8 mouse cellular contexts compared by ENCODE assay signal in genomic region chr2:51973410-51973968, GRCm38 (mm10). TPM values are rescaled to one million over a fixed set of nuclear protein-coding genes. Genes with fewer than 3 reads are reported as not detected.
A peak's percentile ranks its signal among the peaks of the same experiment; 100 is the strongest.
DNase-seq lines count a peak whose midpoint lies in the region; ATAC-seq and TF ChIP-seq lines count a peak whose summit lies in the region.

Gene Nmi, minus strand, starts transcription at chr2:51973494.

- WGBS in spleen, adult 2 months = 92% methylated on average over 9 of the region's 9 CpGs
- 66% methylated on average over 9 of the region's 9 CpGs for WGBS in heart, embryonic 11.5 days (ENCODE audit: insufficient replicate concordance)
- 71% methylated on average over 9 of the region's 9 CpGs for WGBS in midbrain, embryonic 13.5 days

- H3K4me3 ChIP-seq in spleen, adult 2 months (ENCODE audit: extremely low read depth, insufficient read depth, insufficient read length) = peak within 1 kb of the TSS; percentile 79
- H3K4me3 ChIP-seq in heart, embryonic 11.5 days (ENCODE audit: low read depth, low read length) = peak within 1 kb of the TSS; percentile 68
- H3K4me3 ChIP-seq in midbrain, embryonic 13.5 days (replicated peaks) = peak within 1 kb of the TSS; percentile 49

- peak within 1 kb of the TSS; percentile 69 for H3K4me2 ChIP-seq in heart, embryonic 11.5 days
- peak within 1 kb of the TSS; percentile 71 for H3K4me2 ChIP-seq in midbrain, embryonic 13.5 days (replicated peaks)

- no peak for TF ChIP-seq POLR2A in spleen, adult 2 months (IDR thresholded peaks at IDR 0.05; ENCODE audit: low read depth, low read length)

- no peaks in the 10 kb centered on the region for H3K9me3 ChIP-seq in heart, embryonic 11.5 days (replicated peaks; ENCODE audit: control insufficient read depth, low read length)
- no peaks in the 10 kb centered on the region for H3K9me3 ChIP-seq in midbrain, embryonic 13.5 days

- peaks cover 2% of the 10 kb centered on the region for H3K4me1 ChIP-seq in spleen, adult 2 months (ENCODE audit: control insufficient read depth, insufficient read depth, insufficient read length)
- H3K4me1 ChIP-seq in heart, embryonic 11.5 days (ENCODE audit: control insufficient read depth, insufficient read depth, low read length) = no peaks in the 10 kb centered on the region
- 0 out of 2 replicates have a peak, but pooled peaks cover 5% of the 10 kb centered on the region for H3K4me1 ChIP-seq in midbrain, embryonic 13.5 days (replicated peaks)

- H3K27ac ChIP-seq in spleen, adult 2 months (ENCODE audit: insufficient read depth, low read length) = peak within 1 kb of the TSS; percentile 98
- H3K27ac ChIP-seq in heart, embryonic 11.5 days (ENCODE audit: low read depth, low read length) = peak within 1 kb of the TSS; percentile 67
- no peak within 1 kb of the TSS for H3K27ac ChIP-seq in midbrain, embryonic 13.5 days

- peak within 1 kb of the TSS; percentile 75 for H3K9ac ChIP-seq in heart, embryonic 11.5 days (ENCODE audit: low read depth, low read length)
- H3K9ac ChIP-seq in midbrain, embryonic 13.5 days (replicated peaks) = peak within 1 kb of the TSS; percentile 60

- H3K36me3 ChIP-seq in spleen, adult 2 months (ENCODE audit: control insufficient read depth, insufficient read depth, low read length) = peaks cover 1% of the 10 kb centered on the region; the same call in 1 of the 2 replicates
- H3K36me3 ChIP-seq in heart, embryonic 11.5 days (ENCODE audit: control insufficient read depth, insufficient read depth, low read length) = no peaks in the 10 kb centered on the region
- no peaks in the 10 kb centered on the region for H3K36me3 ChIP-seq in midbrain, embryonic 13.5 days

- no peak for TF ChIP-seq CTCF in spleen, adult 2 months (IDR thresholded peaks at IDR 0.05; ENCODE audit: extremely low read depth, insufficient read depth, insufficient read length, insufficient replicate concordance)

- no peak for ATAC-seq in heart, embryonic 11.5 days (replicated peaks; ENCODE audit: insufficient number of reproducible peaks, low FRiP score, low TSS enrichment)
- ATAC-seq in midbrain, embryonic 13.5 days = peak; percentile 59; the same call in 1 of the 2 replicates

- no peak for DNase-seq in spleen, adult 2 months (ENCODE audit: low read depth in 1 of 2, low spot score in 2 of 2)
- DNase-seq in spleen, postnatal 14 days (ENCODE audit: low spot score in 2 of 2) = no peak
- DNase-seq in cerebellum, adult 8-10 months = peak; percentile 19
- peak; percentile 20 to 37 for DNase-seq in kidney, postnatal 25 days
- DNase-seq in ovary, postnatal 10 days (ENCODE audit: low spot score) = no peak
- DNase-seq in ovary, adult 18-20 months (ENCODE audit: low spot score) = no peak

- H3K27me3 ChIP-seq in spleen, adult 2 months (ENCODE audit: control insufficient read depth, insufficient read depth, low read length) = no peaks in the 10 kb centered on the region
- H3K27me3 ChIP-seq in heart, embryonic 11.5 days (ENCODE audit: control insufficient read depth, insufficient read depth, low read length) = no peaks in the 10 kb centered on the region
- no peaks in the 10 kb centered on the region for H3K27me3 ChIP-seq in midbrain, embryonic 13.5 days

RNA-seq across cellular contexts. Expression of gene Nmi, which starts in this region (rescaled TPM):
- polyA plus RNA-seq in spleen, adult 2 months (2012; rRNA removed) = 2.7 and 3.7 TPM in 2 replicates
- 12.6 and 12.7 TPM in 2 replicates for polyA plus RNA-seq in heart, embryonic 11.5 days (2014; fragmentation: Nextera tagmentation; extraction: Ambion mirVana)
- 4.5 and 4.6 TPM in 2 replicates for polyA plus RNA-seq in midbrain, embryonic 13.5 days (2015; fragmentation: Nextera tagmentation; extraction: Ambion mirVana)

Comparison
In these comparisons a context has a peak if more than half of its experiments do, and no peak if none do; other contexts are left out.
1. DNase-seq: peak in cerebellum, adult 8-10 months (single experiment) and kidney, postnatal 25 days (2 of 2); none in spleen, adult 2 months (0 of 2), spleen, postnatal 14 days (0 of 2), ovary, postnatal 10 days (single experiment) and ovary, adult 18-20 months (single experiment).
2. Peak in every context shown above with its lines, with median percentiles within 50 percentile points of each other: H3K4me3 ChIP-seq.